Mouse (Mus musculus) thymus, postnatal 0 days (tissue): Measurements from ENCODE around the gene Rgs13. TPM values are rescaled to one million over a fixed set of nuclear protein-coding genes. Genes with fewer than 3 reads are reported as not detected.
"Not testable (repeated sequence)": the region's sequence is repeated elsewhere in the genome, so short reads cannot be mapped to it uniquely, and the experiment has no call there.

Experiments used
- DNase-seq: peaks from one replicate; pipeline ENCODE4 v3.0.0-alpha.2; 2015; ENCODE audit warnings: low spot score
- polyA plus RNA-seq: library from polyadenylated mRNA; unstranded; fragments of >200 nt; fragmentation: Nextera tagmentation; extraction: Ambion mirVana; gene quantifications from 2 replicates; pipeline ENCODE4 v1.2.1, GENCODE M21; 2015

The Rgs13 gene
- polyA plus RNA-seq, 1 experiment from 2014 or later: 0.34 TPM

DNA sequence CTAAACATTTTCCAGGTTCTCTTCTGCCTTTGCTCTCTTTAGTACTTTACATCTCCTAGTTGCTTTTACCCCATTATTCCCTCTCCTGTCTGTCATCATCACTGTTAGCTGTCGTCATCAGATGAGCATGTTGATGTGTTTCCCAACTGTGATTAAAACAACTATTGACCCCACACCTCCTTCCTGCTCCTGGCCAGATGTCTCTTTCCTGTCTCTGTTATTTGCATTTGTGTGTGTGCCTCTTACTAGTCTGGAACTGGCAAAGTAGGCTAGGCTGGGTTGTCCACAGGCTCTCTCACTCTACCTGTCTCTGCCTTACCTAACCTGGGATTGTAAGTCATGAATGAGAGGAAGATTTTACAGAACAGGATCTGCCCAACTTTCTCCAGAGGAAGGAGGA, 24.6 kb downstream of the Rgs13 start:
- no peak for DNase-seq

DNA sequence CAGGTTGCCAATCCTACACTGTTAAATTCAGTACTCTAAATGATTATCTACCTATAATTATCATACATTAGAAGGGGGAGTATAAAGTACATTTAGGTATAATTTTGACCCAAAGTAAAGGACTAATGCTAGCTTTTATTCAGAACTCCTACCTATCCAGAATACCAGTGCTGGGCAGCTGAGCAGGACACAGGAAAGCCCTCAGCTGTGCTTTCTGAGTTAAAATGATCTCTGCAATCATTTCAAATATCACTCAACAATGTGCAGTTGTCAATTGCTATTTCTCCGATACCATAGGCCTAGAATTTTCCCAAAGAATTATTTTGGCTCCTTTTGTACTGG, 25.0 kb downstream of the Rgs13 start:
- no peak for DNase-seq

DNA sequence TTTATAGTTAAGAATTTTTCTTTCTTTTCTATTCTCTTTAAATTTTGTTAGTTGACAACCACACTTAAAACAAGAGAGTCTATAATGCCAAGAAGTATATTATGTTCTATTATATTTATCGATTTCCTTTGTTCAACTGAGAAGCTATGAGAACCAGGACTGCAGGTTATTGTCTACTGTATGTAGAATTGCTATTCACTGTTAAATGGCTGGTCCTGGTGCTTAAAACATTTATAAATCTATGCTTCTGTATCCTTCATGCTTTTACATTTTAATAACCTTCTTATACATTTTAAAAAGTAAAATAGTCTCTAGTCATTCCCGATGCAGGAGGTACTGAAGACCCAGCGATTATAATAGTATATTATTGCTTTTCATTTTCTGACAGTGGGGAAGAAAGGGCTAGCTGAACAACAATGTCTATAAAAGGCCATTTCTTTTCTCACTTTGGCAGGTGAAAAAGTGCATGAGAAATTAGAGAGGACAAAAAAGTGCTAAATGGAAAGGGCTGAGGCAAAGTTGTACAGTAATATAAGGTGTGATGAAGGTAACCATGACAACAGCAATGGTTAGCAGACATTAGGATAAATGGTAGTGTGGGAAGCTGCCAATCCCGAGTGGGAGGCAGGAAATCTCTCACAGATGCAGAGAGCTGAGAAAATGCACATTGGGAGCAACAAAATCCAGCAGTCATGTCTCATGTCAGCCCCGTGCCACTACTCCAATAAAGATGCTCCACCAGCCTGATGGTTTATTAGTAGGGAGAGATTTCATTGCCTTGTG, 25.6 kb downstream of the Rgs13 start:
- DNase-seq: no peak

DNA sequence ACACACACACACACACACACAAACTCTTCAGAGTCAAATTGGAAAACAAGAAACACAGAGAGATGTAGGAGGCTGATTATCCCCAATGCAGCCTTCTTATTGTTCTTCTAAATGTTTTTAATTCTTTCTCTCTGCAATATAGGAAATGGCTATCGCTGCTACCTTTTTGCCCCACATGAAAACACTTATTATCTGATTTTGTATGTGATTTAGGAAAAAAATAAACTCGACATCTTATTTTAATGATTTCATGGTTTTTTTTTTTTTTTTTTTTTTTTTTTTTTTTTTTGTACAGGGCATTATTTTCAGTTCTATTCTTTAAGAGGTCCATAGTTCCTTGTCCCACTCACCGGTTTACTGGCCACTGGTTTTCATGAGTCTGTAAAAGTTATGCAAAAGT, 27.2 kb downstream of the Rgs13 start:
- no peak for DNase-seq

DNA sequence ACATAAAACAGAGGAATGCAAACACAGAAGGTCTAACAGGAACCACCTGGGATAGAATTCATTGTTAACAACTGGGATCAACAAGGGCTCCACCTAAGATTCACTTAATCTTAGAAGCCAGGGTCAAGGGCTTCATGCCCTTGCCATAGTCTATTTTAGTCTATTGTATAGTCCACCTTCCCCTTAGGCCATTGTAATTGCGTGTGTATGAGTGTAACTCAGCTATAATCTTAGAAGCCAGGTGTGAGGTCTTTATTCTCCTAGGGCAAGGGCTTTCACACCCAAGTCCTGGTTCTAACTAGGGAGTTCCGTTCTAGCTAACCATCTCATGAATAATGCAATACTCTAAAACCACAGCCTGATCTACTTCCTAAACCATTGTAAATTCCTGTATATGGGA, 35.8 kb downstream of the Rgs13 start:
- DNase-seq: not testable (repeated sequence)

DNA sequence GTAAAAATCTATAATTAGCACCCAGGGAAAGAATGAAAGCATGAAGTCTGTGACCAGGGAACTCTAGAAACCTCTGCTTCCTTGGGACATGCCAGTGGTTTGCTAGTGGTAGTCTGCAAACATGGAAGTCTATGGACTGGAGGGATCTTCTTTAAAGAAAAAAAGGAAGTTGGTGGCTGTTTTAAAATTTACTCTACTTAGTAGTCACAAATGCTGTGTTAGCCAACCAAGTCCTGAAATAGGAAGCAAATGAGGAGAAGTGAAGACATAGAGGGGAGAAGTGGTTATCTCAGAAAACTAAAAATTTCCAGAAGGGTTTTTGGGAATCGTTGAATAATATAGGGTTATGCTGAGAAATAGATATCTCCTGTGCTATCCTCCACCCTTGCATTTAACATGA, 37.3 kb downstream of the Rgs13 start:
- no peak for DNase-seq

DNA sequence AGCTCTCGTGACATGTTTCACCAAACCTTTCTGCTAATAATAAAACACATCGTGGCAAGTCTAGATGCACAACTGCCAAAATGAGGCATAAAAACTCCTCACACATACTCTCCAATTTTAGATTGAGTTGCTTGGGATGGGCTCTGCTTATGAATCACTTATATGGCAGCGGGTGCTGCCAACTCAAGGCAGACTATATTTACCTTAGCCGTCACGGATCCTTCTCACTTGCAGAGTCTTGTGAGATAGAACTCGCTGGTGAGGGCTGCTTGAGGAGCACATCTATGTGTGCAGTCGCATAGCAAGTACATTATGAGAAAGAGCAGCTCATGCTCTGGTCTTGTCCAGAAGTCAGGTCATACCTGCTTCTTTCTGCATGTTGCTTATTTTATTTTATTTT, 49.2 kb downstream of the Rgs13 start:
- no peak for DNase-seq

DNA sequence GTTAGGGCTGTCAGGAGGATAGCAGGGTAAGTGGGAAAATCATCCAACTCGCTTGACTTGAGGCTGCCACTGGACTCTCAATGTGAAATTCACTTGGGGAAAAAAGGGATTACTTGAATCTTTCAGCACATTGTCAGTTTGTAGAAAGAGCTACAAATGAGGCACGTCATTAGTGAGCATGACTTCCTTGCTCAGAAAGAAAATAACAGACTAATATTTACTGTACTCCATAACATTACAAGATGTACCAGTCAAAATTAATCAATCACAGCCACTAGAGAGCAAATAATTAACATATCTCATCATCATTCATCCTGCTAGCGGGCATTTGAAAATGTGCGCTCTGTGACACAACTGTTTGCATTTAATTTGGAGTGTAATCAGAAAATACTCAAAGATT, 57.1 kb downstream of the Rgs13 start:
- no peak for DNase-seq

DNA sequence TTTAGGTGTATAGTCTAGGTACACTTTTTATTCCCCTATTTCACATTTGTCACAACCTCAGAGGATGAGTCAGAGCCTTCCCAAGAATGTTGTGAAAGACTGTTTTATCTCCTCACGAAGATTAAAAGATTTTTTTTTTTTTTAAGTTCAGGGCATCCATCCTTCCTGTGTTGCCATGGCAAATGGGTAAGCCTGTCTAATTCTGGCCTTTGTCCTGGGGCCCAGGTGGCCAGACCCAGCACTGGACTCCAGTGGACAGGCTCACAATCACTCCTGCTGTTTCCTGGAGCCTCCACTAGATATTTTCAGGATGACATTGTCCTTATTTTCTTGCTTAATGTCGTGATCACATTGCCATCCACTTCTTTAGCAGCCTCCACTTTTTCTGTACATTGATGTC, 57.7 kb downstream of the Rgs13 start:
- no peak for DNase-seq

DNA sequence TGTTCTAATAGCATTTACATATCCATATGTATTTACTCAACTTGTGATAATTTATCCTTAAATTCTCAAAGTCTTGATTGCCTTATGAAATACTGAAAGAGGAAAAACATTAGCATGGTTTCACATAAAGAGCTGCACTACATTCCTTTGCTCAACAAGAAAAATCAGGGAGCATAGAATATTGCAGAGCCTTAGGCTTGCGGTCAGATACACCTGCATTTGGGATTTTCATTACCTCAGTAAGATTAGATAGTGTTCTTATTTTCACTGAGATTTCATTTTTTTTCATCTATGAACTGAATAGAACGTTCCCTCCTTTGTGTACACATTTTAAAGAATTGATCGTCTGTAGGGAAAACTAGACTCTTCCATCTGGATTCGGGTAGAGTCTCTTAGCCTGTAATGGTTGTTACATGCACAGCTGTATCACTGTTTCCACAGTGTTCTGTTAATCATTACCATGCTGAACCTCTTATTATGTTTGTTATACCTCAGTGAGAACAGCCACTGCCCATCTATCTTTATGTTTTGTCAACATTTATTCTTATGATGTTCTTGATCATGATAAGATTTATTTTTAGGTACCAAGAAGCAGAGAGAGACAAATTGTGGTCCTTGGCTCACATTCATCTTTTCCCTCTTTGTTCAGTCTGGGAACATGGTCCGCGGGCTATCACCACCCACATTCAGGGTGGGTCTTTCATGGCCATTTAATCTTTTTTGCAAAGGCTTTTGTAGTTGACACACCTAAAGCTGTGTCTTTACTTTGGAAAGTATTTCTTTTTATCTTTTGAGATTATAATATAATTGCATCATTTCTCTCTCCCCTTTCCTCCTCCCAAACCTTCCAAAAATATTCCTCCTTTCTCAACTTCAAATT, 61.1 kb downstream of the Rgs13 start:
- no peak for DNase-seq

DNA sequence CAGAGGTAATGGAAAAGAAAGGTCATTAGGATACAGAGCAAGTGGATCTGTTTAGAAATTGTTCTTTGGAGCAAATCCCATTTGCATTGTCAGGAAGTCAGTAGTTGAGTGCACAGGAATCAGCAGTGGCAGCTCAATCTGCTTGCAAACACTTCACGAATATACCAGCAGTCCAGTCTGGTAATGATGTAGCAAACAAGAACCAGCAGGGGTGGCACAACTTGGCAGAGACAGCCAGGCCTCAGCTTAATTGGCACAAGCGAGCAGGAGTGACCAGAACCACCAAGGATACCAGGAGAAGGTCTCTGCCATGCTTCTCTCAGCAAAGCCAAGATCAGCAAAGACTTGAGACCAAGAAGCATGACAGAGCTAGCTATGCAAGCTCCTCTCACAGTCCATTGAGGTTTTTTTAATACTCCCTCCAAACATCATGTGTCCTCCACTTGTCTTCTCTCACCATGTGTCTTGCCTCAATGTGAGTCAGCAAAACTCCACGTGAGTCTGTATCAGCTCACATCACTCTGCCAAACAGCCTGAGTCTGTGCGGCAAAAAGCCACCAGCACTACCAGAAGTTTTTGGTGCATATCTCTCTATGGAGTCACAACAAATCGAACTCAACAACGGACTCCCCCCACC, 63.6 kb downstream of the Rgs13 start:
- no peak for DNase-seq

DNA sequence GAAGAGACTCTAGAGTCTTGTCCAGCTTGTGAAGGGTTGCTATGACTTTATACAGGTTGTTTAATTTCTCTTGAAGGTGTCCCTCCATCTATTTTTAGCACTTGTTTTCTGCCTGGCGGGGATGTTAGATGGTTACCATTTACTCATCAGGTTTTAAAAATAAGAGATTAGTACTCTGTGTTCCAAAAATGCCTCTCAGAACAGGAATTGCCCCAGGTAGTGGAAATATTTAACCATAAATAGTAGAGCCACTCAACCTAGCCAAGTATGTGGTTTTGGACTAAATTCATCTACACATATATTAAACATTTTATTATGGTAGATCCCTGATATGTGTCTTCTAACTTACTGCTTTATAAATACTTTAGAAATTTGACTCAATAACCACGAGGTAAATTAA, 64.2 kb downstream of the Rgs13 start:
- no peak for DNase-seq

DNA sequence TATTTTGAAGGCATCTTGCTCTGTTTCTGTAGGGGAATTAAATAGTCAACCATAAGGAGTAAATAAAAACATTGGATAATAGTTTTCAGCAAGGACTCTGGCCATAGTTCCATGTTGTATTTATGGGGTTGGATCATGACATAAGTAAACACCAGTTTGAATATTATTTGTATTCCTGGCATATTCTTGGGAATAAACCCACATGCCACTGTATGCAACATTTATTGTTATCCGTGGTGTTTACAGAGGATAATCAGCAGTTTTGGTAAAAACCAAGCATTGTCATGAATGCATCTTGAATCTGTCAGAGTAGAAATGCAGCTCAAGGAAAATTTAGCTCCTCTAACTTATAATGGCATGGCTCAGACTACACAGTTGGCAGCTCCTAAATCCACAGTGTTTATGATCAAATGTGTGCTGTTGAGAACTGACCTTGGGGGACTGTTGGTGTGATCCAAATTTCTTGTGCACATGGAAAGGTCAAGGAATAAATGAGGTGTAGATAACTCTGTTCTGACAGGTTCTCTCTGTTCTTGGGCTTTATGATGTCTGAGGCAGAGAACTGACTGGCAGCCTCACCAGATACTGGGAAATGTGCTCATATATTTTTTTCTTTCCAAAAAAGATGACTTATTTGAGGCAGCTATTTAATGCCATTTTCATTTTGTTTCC, 78.4 kb downstream of the Rgs13 start:
- DNase-seq: no peak

DNA sequence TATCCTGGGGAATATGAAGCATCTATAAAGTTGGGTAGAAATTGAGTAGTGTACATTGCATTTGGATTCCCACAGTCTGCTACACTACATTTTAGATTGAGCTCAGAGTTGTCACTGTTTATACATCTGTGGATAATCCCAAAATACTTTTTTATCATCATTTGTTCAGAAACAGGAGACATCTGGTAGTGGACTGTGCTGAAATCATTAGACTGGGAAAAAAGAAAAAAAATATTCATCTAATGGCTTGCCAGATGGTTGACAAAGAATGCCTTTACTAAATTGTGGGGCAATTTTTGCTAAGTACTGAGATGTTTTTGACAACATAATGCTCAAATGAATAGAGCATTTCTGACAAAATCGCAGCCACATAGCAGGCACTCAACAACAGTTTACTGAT, 86.8 kb downstream of the Rgs13 start:
- no peak for DNase-seq

Other genes starting within 250 kb of the Rgs13 start
- 61.4 and 61.7 TPM in 2 replicates for gene Rgs2, start 173.2 kb downstream of the Rgs13 start, polyA plus RNA-seq
- gene Rgs1, start 71.9 kb upstream of the Rgs13 start, polyA plus RNA-seq: 5.7 and 6.5 TPM in 2 replicates